ENCODE assay signal across 8 mouse cellular contexts in the genomic region with DNA sequence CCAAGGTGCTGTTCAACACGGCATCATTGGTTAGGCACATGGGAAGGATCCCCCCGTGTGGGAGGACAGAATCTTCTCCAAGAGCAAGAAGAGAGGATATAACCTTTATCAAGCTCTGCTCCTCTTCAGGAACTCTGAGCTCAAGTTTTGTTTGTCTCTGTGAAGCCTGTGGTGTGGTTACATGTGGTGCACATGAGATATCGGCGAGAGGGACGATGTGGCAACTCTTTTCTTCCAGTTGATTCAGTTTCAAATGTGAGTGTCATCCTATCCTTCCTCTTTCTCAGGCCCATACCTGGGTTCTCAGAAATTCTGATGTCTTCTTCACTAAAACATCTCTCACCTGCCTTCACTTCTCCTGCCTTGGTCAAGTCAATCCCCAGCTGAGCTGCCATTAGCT.
"Had no signal": no experiment of that assay in that cellular context is flagged by ENCODE, and none has a peak within 500 bp of the region (broad histone marks: within the 10 kb centered on the region; RNA-seq: fewer than 3 reads in every experiment).

No protein-coding gene starts in this region.

- DNase-seq: kidney, adult 18-20 months; kidney, postnatal 10 days; lung, embryonic 14.5 days; lung, postnatal 10 days; lung, postnatal 4 days had no signal

- ATAC-seq: intestine, embryonic 15.5 days; liver, embryonic 12.5 days; midbrain, embryonic 13.5 days had no signal
